Mouse (Mus musculus): ENCODE data around the gene Fxr2. TPM values are rescaled to one million over a fixed set of nuclear protein-coding genes. Genes with fewer than 3 reads are reported as not detected.
"Not testable (repeated sequence)": the region's sequence is repeated elsewhere in the genome, so short reads cannot be mapped to it uniquely, and the experiment has no call there.

Gene Fxr2
- polyA plus RNA-seq, 1 experiment from 2014 or later, result 31.2 TPM

- Histone ChIP-seq H3K36me3 (ENCODE audit: insufficient read depth) (no peaks in the 10 kb centered on the region), H3K4me2 (no peak overlapping the region), H3K4me1 (ENCODE audit: insufficient read depth) (no peaks in the 10 kb centered on the region), H3K9me3 (ENCODE audit: low read depth, low read length) (no peaks in the 10 kb centered on the region), H3K9ac (no peak overlapping the region), H3K4me3 (ENCODE audit: low read depth, low read length) (no peak overlapping the region), H3K27ac (ENCODE audit: low read depth) (no peak overlapping the region), H3K27me3 (ENCODE audit: insufficient read depth, low read length) (no peaks in the 10 kb centered on the region)
- no peak for DNase-seq
- 56% methylated on average over 11 of the region's 11 CpGs for WGBS
- no peak for TF ChIP-seq CTCF (IDR thresholded peaks at IDR 0.05; ENCODE audit: low read depth)
- ATAC-seq (ENCODE audit: insufficient read depth), result no peak
Observed at GRCm38 (mm10) chr11:69693421-69693965, 60.7 kb downstream of the Fxr2 start.

DNA sequence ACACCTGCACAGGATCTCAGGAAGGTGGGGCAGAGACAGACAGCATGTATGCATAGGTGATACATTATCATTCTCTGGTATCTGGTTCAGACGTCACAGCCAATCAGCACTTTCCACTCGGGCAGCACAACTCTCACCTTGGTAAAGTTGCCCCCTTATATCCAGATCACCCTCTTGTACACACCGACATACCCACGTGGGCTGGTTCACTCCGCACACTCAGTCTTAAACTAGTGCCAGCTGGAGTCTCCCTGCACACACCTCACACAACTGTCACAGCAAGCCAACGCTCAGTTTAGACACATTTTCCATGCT lies 62.2 kb downstream of the Fxr2 start:
- H3K4me3 ChIP-seq (ENCODE audit: low read depth, low read length), result peak overlapping the region; percentile 56
- no peak for TF ChIP-seq CTCF (IDR thresholded peaks at IDR 0.05; ENCODE audit: low read depth)
- H3K27ac ChIP-seq (ENCODE audit: low read depth), result no peak overlapping the region; the same call in 1 of the 2 replicates
- peak overlapping the region; percentile 84 for H3K9ac ChIP-seq
- no peaks in the 10 kb centered on the region for H3K4me1 ChIP-seq (ENCODE audit: insufficient read depth)
- no peaks in the 10 kb centered on the region for H3K27me3 ChIP-seq (ENCODE audit: insufficient read depth, low read length)
- ATAC-seq (ENCODE audit: insufficient read depth) (peak; percentile 22; the same call in 1 of the 2 replicates), DNase-seq (no peak)
- peak overlapping the region; percentile 92 for H3K4me2 ChIP-seq
- no peaks in the 10 kb centered on the region for H3K36me3 ChIP-seq (ENCODE audit: insufficient read depth)
- H3K9me3 ChIP-seq (ENCODE audit: low read depth, low read length), result no peaks in the 10 kb centered on the region
- 14% methylated on average over 6 of the region's 6 CpGs for WGBS

DNA sequence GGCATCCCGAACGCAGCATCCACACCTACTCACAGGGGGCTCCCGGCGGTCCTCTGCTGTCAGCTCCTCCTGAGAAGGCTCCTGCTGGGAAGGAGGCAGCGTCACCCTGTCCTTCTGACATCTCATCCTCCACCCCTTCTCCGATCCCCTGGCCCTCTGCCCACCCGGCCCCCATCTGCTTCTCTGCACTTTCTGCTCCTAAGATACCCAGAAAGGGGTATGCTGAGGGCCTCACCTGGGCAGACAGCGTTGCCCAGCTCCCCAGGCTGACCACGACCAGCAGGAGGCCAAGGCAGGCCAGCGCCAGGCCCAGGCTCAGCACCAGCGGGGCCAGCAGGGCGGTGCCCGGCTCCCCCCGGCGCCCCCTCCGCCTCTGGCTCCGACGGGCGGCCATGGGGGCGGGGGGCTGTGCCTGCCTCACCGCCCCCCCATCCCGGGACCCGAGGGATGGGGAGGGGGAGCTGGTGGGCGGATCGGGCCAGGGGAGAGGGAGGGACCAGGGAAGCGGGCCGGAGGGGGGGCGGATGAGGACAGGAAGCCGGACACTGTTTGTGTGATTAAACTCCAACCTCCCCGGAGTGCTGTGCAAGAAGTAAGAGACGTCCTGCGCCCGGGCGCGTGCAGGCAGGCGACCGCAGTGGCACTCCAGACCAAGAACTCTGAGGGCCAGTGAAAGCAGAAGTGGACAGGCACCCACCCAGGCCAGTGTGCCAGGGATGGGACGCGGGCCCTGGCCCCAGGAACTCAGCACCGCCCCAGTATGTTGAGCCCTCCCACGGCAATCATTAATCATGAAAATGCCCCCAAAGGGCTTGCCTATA lies 62.8 kb downstream of the Fxr2 start, which contains the start of the genes Tnfsf12 and Tnfsfm13:
TSS of gene Tnfsf12 (minus strand) at position 489 of the 821 bp plus-strand sequence.
TSS of gene Tnfsfm13 (minus strand) at position 738 of the 821 bp plus-strand sequence.
- peak within 1 kb of the TSS; percentile 84 for H3K9ac ChIP-seq
- peak within 1 kb of the TSS; percentile 56 for H3K4me3 ChIP-seq (ENCODE audit: low read depth, low read length)
- peak within 1 kb of the TSS; percentile 54 for H3K27ac ChIP-seq (ENCODE audit: low read depth)
- H3K27me3 ChIP-seq (ENCODE audit: insufficient read depth, low read length), result no peaks in the 10 kb centered on the region
- H3K36me3 ChIP-seq (ENCODE audit: insufficient read depth), result no peaks in the 10 kb centered on the region
- under 1% methylated on average over 40 of the region's 41 CpGs for WGBS
- no peaks in the 10 kb centered on the region for H3K9me3 ChIP-seq (ENCODE audit: low read depth, low read length)
- peak within 1 kb of the TSS; percentile 92 for H3K4me2 ChIP-seq
- H3K4me1 ChIP-seq (ENCODE audit: insufficient read depth), result no peaks in the 10 kb centered on the region
- DNase-seq (peak; percentile 79), ATAC-seq (ENCODE audit: insufficient read depth) (peak; percentile 85)
- peak; percentile 37; the same call in 1 of the 2 replicates for TF ChIP-seq CTCF (IDR thresholded peaks at IDR 0.05; ENCODE audit: low read depth)

DNA sequence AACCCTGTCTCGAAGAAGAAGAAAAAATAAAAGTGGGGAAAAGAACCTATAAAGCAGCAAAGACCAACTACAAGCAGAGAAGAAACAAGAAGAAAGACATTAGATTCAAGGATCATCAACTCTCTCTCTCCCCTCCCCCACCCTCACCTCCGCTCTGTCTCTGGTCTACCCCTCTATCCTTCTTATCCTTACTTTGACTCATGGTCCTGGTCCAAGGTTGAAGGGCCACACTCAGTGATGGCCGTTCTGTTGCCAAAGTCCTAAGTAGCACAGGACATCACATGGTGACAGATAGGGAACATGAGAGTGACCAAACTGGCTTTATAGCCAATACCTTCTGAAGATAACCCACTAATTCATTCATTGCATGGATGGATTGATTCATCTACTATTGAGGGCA lies 64.6 kb downstream of the Fxr2 start:
- DNase-seq (no peak), ATAC-seq (ENCODE audit: insufficient read depth) (no peak)
- Histone ChIP-seq H3K36me3 (ENCODE audit: insufficient read depth) (no peaks in the 10 kb centered on the region), H3K4me1 (ENCODE audit: insufficient read depth) (no peaks in the 10 kb centered on the region), H3K27me3 (ENCODE audit: insufficient read depth, low read length) (no peaks in the 10 kb centered on the region), H3K9ac (no peak overlapping the region), H3K4me3 (ENCODE audit: low read depth, low read length) (no peak overlapping the region), H3K9me3 (ENCODE audit: low read depth, low read length) (no peaks in the 10 kb centered on the region), H3K4me2 (no peak overlapping the region), H3K27ac (ENCODE audit: low read depth) (no peak overlapping the region)
- no peak for TF ChIP-seq CTCF (IDR thresholded peaks at IDR 0.05; ENCODE audit: low read depth)
- WGBS, result 82% methylated on average over 3 of the region's 3 CpGs

GRCm38 (mm10) chr11:69698574-69698973 lies 65.8 kb downstream of the Fxr2 start:
- no peaks in the 10 kb centered on the region for H3K36me3 ChIP-seq (ENCODE audit: insufficient read depth)

DNA sequence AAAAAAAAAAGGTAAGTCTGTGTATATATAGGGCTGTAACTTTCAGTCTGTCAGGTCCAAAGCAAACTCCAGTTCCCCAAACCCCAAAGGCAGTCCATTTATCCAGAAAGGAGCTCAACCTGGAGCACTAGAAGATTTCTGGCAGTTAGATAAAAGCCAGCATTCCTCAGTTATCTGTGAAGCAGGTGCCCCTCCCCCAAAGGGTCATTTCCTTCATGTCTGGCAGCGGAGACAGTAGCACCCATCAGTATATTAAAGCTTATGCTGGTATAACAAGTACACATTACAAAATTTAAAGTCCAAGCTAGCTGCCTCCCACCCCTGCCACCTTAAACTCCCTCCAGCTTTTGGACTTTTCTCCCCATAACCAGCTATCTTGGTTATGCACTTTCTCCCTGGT lies 66.8 kb downstream of the Fxr2 start:
- DNase-seq (no peak), ATAC-seq (ENCODE audit: insufficient read depth) (no peak)
- Histone ChIP-seq H3K36me3 (ENCODE audit: insufficient read depth) (no peaks in the 10 kb centered on the region), H3K27me3 (ENCODE audit: insufficient read depth, low read length) (no peaks in the 10 kb centered on the region), H3K4me2 (no peak overlapping the region), H3K4me3 (ENCODE audit: low read depth, low read length) (no peak overlapping the region), H3K9me3 (ENCODE audit: low read depth, low read length) (no peaks in the 10 kb centered on the region), H3K9ac (no peak overlapping the region), H3K27ac (ENCODE audit: low read depth) (no peak overlapping the region), H3K4me1 (ENCODE audit: insufficient read depth) (no peaks in the 10 kb centered on the region)
- TF ChIP-seq CTCF (IDR thresholded peaks at IDR 0.05; ENCODE audit: low read depth), result no peak
- 29% methylated on average over 1 of the region's 1 CpGs for WGBS

More at GRCm38 (mm10) chr11:69698574-69698973, 65.8 kb downstream of the Fxr2 start:
- ATAC-seq (ENCODE audit: insufficient read depth) (no peak), DNase-seq (no peak)
- no peak overlapping the region for H3K9ac ChIP-seq
- H3K4me3 ChIP-seq (ENCODE audit: low read depth, low read length), result no peak overlapping the region
- WGBS, result 71% methylated on average over 5 of the region's 5 CpGs
- no peak overlapping the region for H3K4me2 ChIP-seq
- no peaks in the 10 kb centered on the region for H3K9me3 ChIP-seq (ENCODE audit: low read depth, low read length)
- no peak overlapping the region for H3K27ac ChIP-seq (ENCODE audit: low read depth)
- no peaks in the 10 kb centered on the region for H3K27me3 ChIP-seq (ENCODE audit: insufficient read depth, low read length)
- H3K4me1 ChIP-seq (ENCODE audit: insufficient read depth), result no peaks in the 10 kb centered on the region
- TF ChIP-seq CTCF (IDR thresholded peaks at IDR 0.05; ENCODE audit: low read depth), result peak; percentile 18; the same call in 1 of the 2 replicates

GRCm38 (mm10) chr11:69702886-69703285 lies 70.1 kb downstream of the Fxr2 start:
- ATAC-seq (ENCODE audit: insufficient read depth), result not testable (repeated sequence)
- WGBS, result 91% methylated on average over 10 of the region's 10 CpGs

More at GRCm38 (mm10) chr11:69702886-69703285, 70.1 kb downstream of the Fxr2 start:
- H3K36me3 ChIP-seq (ENCODE audit: insufficient read depth); H3K4me2 ChIP-seq; H3K9ac ChIP-seq; H3K9me3 ChIP-seq (ENCODE audit: low read depth, low read length); H3K27ac ChIP-seq (ENCODE audit: low read depth); DNase-seq; H3K4me1 ChIP-seq (ENCODE audit: insufficient read depth); H3K4me3 ChIP-seq (ENCODE audit: low read depth, low read length); H3K27me3 ChIP-seq (ENCODE audit: insufficient read depth, low read length): not testable (repeated sequence)

MicroRNAs encoded within 50 kb of the gene (microRNA counts, 519-probe panel; counts per million panel counts)
- microRNA mmu-miR-1934 (30.5 counts per million), microRNA mmu-miR-467f (3,549 counts per million, percentile 74 among the panel's probes with 10 or more counts)

Small RNA genes within 50 kb of the gene (microRNA-seq; reads per million reads assigned to microRNA genes)
- gene Mir1934 (ENCODE audit: borderline number of aligned reads) (4.5 reads per million, percentile 16 among the genes with 10 or more reads in this experiment), gene Mir467f (ENCODE audit: borderline number of aligned reads) (not detected)

Other genes with a start within 250 kb of the Fxr2 start
- 169 and 173 TPM in 2 replicates for gene Naa38, start 237.5 kb upstream of the Fxr2 start, polyA plus RNA-seq (2014; fragmentation: Nextera tagmentation; extraction: Ambion mirVana)
- gene Cyb5d1, start 237.4 kb upstream of the Fxr2 start, polyA plus RNA-seq (2014; fragmentation: Nextera tagmentation; extraction: Ambion mirVana), result 26.8 and 27.2 TPM in 2 replicates
- 37.5 and 39.1 TPM in 2 replicates for gene Tmem88, start 234.8 kb upstream of the Fxr2 start, polyA plus RNA-seq (2014; fragmentation: Nextera tagmentation; extraction: Ambion mirVana)
- 22.9 and 24.4 TPM in 2 replicates for gene Kdm6b, start 219.3 kb upstream of the Fxr2 start, polyA plus RNA-seq (2014; fragmentation: Nextera tagmentation; extraction: Ambion mirVana)
- gene Dnah2, start 83.9 kb upstream of the Fxr2 start, polyA plus RNA-seq (2014; fragmentation: Nextera tagmentation; extraction: Ambion mirVana), result 0.58 and 1.9 TPM in 2 replicates
- 2.8 and 3.3 TPM in 2 replicates for gene Efnb3, start 72.8 kb upstream of the Fxr2 start, polyA plus RNA-seq (2014; fragmentation: Nextera tagmentation; extraction: Ambion mirVana)
- gene Wrap53, start 52.7 kb upstream of the Fxr2 start, polyA plus RNA-seq (2014; fragmentation: Nextera tagmentation; extraction: Ambion mirVana), result 27.1 and 33.6 TPM in 2 replicates
- gene Trp53, start 52.6 kb upstream of the Fxr2 start, polyA plus RNA-seq (2014; fragmentation: Nextera tagmentation; extraction: Ambion mirVana), result 178 and 202 TPM in 2 replicates
- 6.9 and 9.8 TPM in 2 replicates for gene Atp1b2, start 27.0 kb upstream of the Fxr2 start, polyA plus RNA-seq (2014; fragmentation: Nextera tagmentation; extraction: Ambion mirVana)
- not detected in 2 replicates for gene Shbg, start 15.1 kb upstream of the Fxr2 start, polyA plus RNA-seq (2014; fragmentation: Nextera tagmentation; extraction: Ambion mirVana)
- gene Sat2, start 11.0 kb upstream of the Fxr2 start, polyA plus RNA-seq (2014; fragmentation: Nextera tagmentation; extraction: Ambion mirVana), result 18.0 and 18.3 TPM in 2 replicates
- gene Sox15, start 22.3 kb downstream of the Fxr2 start, polyA plus RNA-seq (2014; fragmentation: Nextera tagmentation; extraction: Ambion mirVana), result not detected in 2 replicates
- 29.4 and 32.2 TPM in 2 replicates for gene Mpdu1, start 29.7 kb downstream of the Fxr2 start, polyA plus RNA-seq (2014; fragmentation: Nextera tagmentation; extraction: Ambion mirVana)
- gene Cd68, start 33.2 kb downstream of the Fxr2 start, polyA plus RNA-seq (2014; fragmentation: Nextera tagmentation; extraction: Ambion mirVana), result 12.1 and 13.5 TPM in 2 replicates
- 695 and 712 TPM in 2 replicates for gene Eif4a1, start 39.4 kb downstream of the Fxr2 start, polyA plus RNA-seq (2014; fragmentation: Nextera tagmentation; extraction: Ambion mirVana)
- gene Senp3, start 49.1 kb downstream of the Fxr2 start, polyA plus RNA-seq (2014; fragmentation: Nextera tagmentation; extraction: Ambion mirVana), result 78.7 and 95.0 TPM in 2 replicates
- 0.64 and 0.93 TPM in 2 replicates for gene Tnfsf13, start 52.8 kb downstream of the Fxr2 start, polyA plus RNA-seq (2014; fragmentation: Nextera tagmentation; extraction: Ambion mirVana)
- 10.0 and 11.6 TPM in 2 replicates for gene Tnfsf12, start 62.9 kb downstream of the Fxr2 start, polyA plus RNA-seq (2014; fragmentation: Nextera tagmentation; extraction: Ambion mirVana)
- gene Tnfsfm13, start 63.1 kb downstream of the Fxr2 start, polyA plus RNA-seq (2014; fragmentation: Nextera tagmentation; extraction: Ambion mirVana), result 4.4 and 5.3 TPM in 2 replicates
- 50.4 and 50.5 TPM in 2 replicates for gene Polr2a, start 125.6 kb downstream of the Fxr2 start, polyA plus RNA-seq (2014; fragmentation: Nextera tagmentation; extraction: Ambion mirVana)
- gene Slc35g3, start 129.0 kb downstream of the Fxr2 start, polyA plus RNA-seq (2014; fragmentation: Nextera tagmentation; extraction: Ambion mirVana), result 0.12 and 0.20 TPM in 2 replicates
- gene Zbtb4, start 132.9 kb downstream of the Fxr2 start, polyA plus RNA-seq (2014; fragmentation: Nextera tagmentation; extraction: Ambion mirVana), result 2.5 TPM in 2 replicates
- gene Chrnb1, start 163.0 kb downstream of the Fxr2 start, polyA plus RNA-seq (2014; fragmentation: Nextera tagmentation; extraction: Ambion mirVana), result 12.1 and 14.6 TPM in 2 replicates
- 1.6 TPM in 2 replicates for gene Fgf11, start 168.9 kb downstream of the Fxr2 start, polyA plus RNA-seq (2014; fragmentation: Nextera tagmentation; extraction: Ambion mirVana)
- gene Tmem102, start 172.6 kb downstream of the Fxr2 start, polyA plus RNA-seq (2014; fragmentation: Nextera tagmentation; extraction: Ambion mirVana), result 4.3 and 5.0 TPM in 2 replicates
- gene Gm39566, start 182.3 kb downstream of the Fxr2 start, polyA plus RNA-seq (2014; fragmentation: Nextera tagmentation; extraction: Ambion mirVana), result not detected in 2 replicates
- not detected in 2 replicates for gene Spem2, start 185.5 kb downstream of the Fxr2 start, polyA plus RNA-seq (2014; fragmentation: Nextera tagmentation; extraction: Ambion mirVana)
- not detected in 2 replicates for gene Spem1, start 189.2 kb downstream of the Fxr2 start, polyA plus RNA-seq (2014; fragmentation: Nextera tagmentation; extraction: Ambion mirVana)
- gene Nlgn2, start 204.8 kb downstream of the Fxr2 start, polyA plus RNA-seq (2014; fragmentation: Nextera tagmentation; extraction: Ambion mirVana), result 6.6 and 7.8 TPM in 2 replicates
- gene Tmem256, start 205.5 kb downstream of the Fxr2 start, polyA plus RNA-seq (2014; fragmentation: Nextera tagmentation; extraction: Ambion mirVana), result 443 and 457 TPM in 2 replicates
- 115 and 118 TPM in 2 replicates for gene Plscr3, start 213.4 kb downstream of the Fxr2 start, polyA plus RNA-seq (2014; fragmentation: Nextera tagmentation; extraction: Ambion mirVana)
- gene Tnk1, start 225.7 kb downstream of the Fxr2 start, polyA plus RNA-seq (2014; fragmentation: Nextera tagmentation; extraction: Ambion mirVana), result 5.9 and 6.1 TPM in 2 replicates
- gene Tmem95, start 245.0 kb downstream of the Fxr2 start, polyA plus RNA-seq (2014; fragmentation: Nextera tagmentation; extraction: Ambion mirVana), result not detected in 2 replicates
- 6.2 and 7.5 TPM in 2 replicates for gene Kctd11, start 248.4 kb downstream of the Fxr2 start, polyA plus RNA-seq (2014; fragmentation: Nextera tagmentation; extraction: Ambion mirVana)

Measured in lung, embryonic 14.5 days (tissue).